Mouse (Mus musculus) spleen, postnatal 36 days (tissue): ENCODE results near the gene Mrpl53.

Source experiments
- DNase-seq, 2 experiments: peaks; one replicate each; pipeline ENCODE4 v3.0.0; 2022; ENCODE audit warnings: low spot score in 2 of 2, mixed read lengths in 1 of 2

The Mrpl53 gene

DNA sequence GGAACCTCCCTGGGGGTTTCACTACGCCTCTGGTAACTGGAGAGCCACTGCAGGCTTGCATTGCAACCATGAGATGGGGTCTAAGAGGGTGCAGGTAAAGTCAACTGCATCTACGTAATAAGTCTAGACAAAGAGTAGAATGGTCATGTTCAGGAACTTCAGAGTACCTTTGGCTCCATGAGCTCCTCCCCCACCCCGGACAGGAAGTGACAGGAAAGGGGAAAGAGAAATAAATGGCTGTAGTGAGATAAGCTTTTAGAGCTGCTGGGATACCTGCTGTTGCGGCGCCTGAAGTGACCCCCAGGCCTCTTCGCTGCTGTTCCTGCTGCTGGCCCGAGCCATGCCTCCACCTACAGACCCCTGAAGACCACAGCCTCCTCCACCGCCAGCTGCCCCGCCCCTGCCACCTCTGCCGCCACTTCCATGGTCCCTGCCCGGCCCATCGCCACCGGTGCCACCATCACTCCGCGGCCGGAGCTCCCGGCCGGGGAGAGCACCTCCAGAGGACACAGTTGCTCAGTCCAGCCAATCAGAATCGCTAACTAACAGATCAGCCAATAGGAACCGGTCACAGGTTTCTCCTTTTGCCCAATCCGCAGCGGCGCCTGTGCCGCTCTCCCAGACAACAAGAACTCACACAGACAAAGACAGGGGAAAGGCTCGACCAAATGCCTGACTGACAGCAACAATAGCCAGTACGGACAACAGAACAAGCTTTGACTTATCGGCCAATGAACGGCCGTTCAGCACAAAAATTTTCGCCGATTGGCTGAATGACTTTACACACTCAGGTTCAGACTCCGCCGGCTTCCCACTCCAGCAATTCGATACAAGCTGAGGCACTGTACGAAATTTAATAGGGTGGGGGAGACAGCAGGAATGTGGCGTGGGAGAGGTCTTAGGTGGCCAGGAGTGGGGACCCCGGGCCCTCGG, 12.4 kb downstream of the Mrpl53 start, which contains the start of gene Wbp1:
Gene Wbp1, minus strand, starts transcription at position 630 of the 933 bp plus-strand sequence.
- DNase-seq: peak; percentile 97 to 98

DNA sequence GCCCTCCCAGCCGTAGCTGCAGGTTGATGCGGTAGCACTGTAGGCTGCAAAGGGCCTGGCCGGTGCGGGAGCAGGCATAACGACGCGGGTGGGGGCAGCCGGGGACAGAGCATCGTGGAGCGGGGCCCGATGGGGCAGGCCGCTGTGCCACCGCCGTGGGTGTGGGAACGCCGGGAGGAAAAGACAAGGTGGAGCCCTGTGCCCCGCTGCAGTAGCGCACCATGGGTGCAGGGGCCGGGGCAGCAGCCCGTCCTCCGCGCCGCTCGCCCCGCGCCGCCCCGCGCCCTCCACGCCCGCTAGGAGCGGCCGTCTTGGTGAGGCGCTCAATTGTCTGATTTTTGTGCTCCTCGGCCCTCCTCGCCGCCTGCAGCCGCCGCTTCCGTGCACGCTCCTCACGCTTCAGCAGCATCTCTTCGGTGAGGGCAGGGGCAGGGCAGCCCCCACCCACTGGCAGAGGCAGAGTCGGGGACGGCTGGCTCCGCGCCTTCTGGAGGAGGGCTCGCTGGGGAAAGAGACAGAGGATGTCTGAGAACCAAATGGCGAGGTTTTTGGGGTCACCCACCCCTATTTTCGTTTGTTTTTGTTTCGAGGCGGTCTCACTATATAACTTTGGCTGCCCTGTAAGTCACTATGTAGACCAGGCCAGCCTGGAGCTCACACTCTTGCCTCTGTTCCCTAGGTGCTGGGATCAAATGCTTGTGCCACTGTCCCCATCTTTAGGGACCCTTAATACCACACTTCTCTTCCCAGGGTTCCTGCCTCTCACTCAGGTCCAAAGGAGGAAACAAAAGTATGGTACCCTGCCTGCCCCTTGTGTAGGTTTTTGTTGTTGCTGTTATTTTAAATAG, 13.2 kb downstream of the Mrpl53 start:
- DNase-seq: no peak

GRCm38 (mm10) chr6:83122961-83123360, 14.1 kb downstream of the Mrpl53 start:
- DNase-seq: no peak

DNA sequence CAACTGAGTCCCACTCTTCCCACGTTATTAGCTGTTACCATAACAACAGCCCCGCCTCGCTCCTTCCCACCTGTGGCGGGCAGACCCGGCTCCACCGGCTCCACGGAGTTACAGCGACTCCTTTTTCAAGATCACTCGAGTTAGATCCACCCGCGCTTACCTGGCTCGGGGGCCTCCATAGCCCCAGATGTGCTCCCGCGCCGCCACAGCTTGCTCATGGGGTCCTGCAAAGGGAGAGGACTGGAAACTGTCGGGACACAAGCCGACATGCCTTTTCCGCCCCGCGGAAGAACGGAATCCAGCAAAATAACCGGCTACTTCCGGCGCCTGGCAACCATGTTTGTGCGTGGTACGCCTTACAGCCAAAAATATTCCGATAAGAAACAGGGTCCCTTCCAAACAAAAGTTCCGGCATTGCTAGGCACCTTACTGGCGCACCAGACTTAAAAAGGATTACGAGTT, 16.0 kb downstream of the Mrpl53 start:
- peak; percentile 91 to 93 for DNase-seq

- DNase-seq: no peak
Measured at GRCm38 (mm10) chr6:83125331-83125730, 16.5 kb downstream of the Mrpl53 start, which contains the start of gene Ino80b. Ino80b (minus strand) TSS chr6:83125431.

GRCm38 (mm10) chr6:83127419-83127818, 18.6 kb downstream of the Mrpl53 start:
- no peak for DNase-seq

DNA sequence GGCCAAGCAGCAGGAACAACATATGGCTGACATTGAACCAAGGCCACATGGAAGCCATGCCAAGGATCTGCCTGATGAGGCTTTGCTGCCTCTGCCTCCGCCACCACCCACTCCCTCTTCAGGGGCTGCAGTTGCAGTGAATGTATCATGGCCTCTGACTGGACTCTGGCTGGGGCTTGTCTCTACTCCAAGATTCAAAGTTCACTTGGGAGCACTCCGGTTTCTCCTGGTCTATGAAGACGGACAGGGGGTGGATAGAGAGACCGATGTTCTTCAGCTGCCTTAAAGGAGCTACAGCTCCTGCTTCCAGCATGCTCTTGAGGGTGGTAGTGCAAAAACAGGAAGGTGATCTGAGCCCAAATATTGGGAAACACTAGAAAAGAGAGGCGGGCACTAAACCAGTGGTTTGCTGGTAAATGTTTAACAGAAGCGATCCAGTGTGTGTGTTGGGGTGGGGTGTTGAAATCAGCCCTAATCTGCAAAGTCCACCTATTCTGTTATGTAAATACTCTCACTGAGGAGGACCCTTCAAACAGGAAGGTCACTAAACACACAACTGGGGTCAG, 22.7 kb downstream of the Mrpl53 start:
- no peak for DNase-seq

DNA sequence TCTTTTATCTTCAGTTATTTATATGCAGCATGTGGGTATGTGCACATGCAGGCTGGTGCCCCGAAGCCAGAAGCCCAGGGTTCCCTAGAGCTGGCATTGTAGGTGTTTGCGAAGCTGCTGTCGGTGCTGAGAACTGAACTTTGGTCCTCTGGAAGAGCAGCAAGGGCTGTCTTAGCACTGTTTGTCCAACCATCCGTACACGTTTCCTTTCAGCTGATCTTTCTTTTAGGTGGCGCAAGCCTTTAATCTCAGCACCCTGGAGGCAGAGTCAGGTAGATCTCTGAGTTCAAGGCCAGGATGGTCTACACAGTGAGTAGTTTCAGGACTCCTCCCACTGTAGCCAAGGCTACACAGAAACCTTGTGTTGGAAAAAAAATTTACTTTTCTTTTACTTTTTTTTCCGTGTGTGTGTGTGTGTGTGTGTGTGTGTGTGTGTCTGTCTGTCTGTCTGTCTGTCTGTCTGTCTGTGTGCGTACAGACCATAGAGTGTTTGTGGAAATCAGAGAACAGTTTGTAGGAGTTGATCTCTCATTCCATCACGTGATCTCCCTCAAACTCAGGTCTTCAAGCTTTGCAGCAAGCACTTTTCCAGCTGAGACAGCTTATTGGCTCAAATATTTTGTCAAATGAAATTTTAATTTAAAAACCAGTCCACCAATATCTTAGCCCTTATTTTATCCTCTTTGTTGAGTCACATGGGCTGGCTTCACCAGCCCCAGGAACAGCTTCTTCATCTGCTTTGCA, 23.5 kb downstream of the Mrpl53 start:
- no peak for DNase-seq

- DNase-seq: no peak
Measured at GRCm38 (mm10) chr6:83134226-83134625, 25.4 kb downstream of the Mrpl53 start.

DNA sequence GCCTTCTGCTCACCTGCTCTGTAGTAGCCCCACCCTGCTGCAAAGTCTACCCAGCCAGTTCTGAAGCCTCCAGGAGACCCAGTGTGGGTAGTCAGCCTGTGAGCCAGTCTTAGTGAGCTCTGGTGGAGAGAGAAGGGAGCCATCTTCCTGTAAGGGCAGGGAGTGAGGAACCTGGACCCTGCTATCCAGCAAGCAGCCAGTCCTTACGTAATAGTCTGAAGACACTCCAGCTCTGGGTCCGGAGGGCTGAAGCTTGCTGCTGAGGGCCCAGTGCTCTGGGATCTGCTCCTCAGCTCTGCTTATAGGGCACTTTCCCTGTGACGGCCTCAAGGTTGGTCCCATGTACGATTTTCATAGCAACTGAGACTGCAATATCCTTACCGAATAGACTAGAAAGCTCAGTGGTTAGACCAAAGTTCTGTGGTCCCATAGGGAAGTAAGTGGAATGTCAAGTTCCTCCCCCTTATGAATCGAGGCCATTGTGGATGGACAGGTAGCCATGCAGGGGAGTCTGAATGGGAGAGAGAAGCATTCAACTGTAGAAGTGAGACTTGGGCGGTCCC, 26.2 kb downstream of the Mrpl53 start, which contains the start of gene Rtkn:
Gene Rtkn, plus strand, starts transcription at position 513 of the 563 bp plus-strand sequence.
- DNase-seq: no peak

- no peak for DNase-seq
Measured at GRCm38 (mm10) chr6:83135571-83136161, 26.8 kb downstream of the Mrpl53 start.

GRCm38 (mm10) chr6:83136291-83136880, 27.5 kb downstream of the Mrpl53 start:
- DNase-seq: no peak

- no peak for DNase-seq
Measured at GRCm38 (mm10) chr6:83136881-83137575, 28.2 kb downstream of the Mrpl53 start.

DNA sequence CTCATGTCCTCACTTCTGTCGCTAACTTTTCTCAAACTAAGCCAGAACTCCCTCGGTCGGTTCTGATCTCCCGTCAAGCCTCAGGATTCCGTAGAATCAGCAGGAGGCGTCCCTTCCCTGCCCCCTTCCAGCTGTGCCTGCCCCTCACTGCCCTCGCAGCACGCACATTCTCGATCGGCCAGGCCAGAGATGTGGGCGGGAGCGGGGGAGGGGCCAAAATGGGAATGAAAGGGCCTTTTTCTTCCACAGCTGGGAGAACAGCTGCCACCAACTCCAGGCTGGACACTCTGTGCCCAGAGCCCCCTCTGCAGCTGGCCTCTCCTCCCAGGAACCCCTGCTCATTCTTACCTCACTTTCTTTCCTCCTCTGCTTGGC, 28.7 kb downstream of the Mrpl53 start:
- DNase-seq: no peak

DNA sequence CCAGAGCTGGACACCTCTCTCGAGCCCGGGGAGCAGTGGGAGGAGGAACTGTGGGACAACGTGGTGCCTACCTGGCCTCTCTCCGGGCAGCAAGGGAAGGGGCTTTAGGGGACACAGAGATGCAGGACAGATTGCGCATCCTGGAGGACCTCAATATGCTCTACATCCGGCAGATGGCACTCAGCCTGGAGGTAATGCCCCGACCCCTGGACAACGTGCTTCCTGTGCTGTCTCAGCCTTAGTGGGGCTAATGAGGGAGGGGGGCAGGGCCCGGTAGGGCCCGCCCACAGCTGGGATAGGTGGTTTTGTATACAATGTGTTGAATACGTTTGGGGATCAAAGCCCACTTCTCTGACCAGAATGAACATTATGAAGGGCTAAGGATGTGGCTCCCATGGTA, 29.2 kb downstream of the Mrpl53 start:
- DNase-seq: no peak

DNA sequence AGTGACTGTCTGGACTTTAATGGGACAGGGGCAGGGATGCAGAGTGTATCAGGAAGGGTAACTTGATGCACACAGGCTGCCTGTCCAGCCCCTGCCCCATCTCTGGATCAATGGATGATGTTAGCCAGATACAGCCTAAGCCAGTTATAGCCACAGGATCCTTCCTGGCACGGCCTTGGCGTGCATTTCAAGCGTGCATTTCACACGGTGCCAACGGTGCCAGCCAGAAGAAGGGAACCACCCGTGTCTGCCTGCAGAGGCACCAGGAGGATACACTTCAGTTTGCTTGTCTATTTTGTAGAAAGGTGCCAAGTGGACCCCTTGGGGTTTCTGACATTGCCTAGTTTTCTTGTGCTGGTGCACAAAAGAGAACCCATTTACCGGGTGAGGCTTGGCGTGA, 31.2 kb downstream of the Mrpl53 start:
- no peak for DNase-seq

DNA sequence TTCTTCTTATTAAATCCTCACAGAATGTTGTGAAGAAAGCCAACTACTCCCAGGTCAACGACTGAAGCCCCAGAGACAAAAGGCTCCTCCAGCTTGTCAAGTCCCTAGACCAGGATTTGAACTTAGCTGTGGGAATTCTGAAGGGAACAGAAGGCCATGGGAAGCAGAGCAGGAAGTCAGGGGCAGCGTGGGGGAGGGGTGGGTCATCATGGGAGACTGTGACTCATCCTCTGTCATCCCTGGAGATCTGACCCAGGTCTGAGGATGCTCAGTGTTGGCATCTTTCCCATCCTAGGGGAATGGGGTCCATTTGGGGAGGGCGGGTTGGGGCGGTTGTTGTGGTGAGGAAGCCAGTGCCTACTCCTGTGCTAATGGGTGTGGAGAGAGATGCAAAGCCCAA, 32.8 kb downstream of the Mrpl53 start:
- no peak for DNase-seq

- DNase-seq: no peak
Measured at GRCm38 (mm10) chr6:83142211-83142731, 33.4 kb downstream of the Mrpl53 start.

DNA sequence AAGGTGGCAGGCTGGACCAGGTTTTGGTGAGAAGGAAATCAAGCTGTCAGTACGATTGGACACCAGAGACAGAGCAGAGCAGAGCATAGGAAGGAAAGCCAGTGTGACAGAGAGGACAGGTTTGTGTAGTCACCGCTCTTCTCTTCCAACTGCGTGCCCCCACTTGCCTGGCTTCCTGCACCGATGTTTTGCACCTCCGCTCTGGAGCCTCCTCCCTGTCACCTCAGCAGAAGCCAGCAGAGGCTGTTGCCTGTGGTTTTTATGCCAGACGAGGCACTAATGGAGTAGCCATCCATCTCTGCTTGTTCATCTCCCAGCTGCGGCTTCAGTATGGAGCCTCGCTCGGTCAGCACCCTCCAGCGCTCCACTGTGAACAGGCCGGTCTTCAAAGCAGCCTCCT, 34.0 kb downstream of the Mrpl53 start:
- DNase-seq: no peak
